In genomic region chr4:118295651-118296561, GRCm38 (mm10) we compare ENCODE assay signal across 13 mouse cellular contexts. TPM values are rescaled to one million over a fixed set of nuclear protein-coding genes. Genes with fewer than 3 reads are reported as not detected.
A peak's percentile ranks its signal among the peaks of the same experiment; 100 is the strongest.
DNase-seq lines count a peak whose midpoint lies in the region; ATAC-seq lines count a peak whose summit lies in the region.
"Had no signal": no experiment of that assay in that cellular context is flagged by ENCODE, and none has a peak within 500 bp of the region (broad histone marks: within the 10 kb centered on the region; RNA-seq: fewer than 3 reads in every experiment).

No protein-coding gene starts in this region.

- 58% methylated on average over 17 of the region's 17 CpGs for WGBS in forebrain, embryonic 14.5 days

- H3K9ac ChIP-seq in forebrain, embryonic 14.5 days (ENCODE audit: low read length), result no peak overlapping the region
- H3K9ac ChIP-seq: liver, postnatal 0 days had no signal

- no peak overlapping the region for H3K4me2 ChIP-seq in forebrain, embryonic 14.5 days (ENCODE audit: low read length)

- no peaks in the 10 kb centered on the region; the same call in 1 of the 2 replicates for H3K27me3 ChIP-seq in splenic B cell, adult 2 months (ENCODE audit: control insufficient read depth, insufficient read depth, low read length, poor library complexity, severe bottlenecking)
- no peaks in the 10 kb centered on the region for H3K27me3 ChIP-seq in forebrain, embryonic 14.5 days (replicated peaks; ENCODE audit: control insufficient read depth, insufficient read depth, low read length)

- H3K36me3 ChIP-seq in splenic B cell, adult 2 months (ENCODE audit: control insufficient read depth, insufficient read depth, low read length, poor library complexity, severe bottlenecking), result no peaks in the 10 kb centered on the region
- H3K36me3 ChIP-seq in forebrain, embryonic 14.5 days (ENCODE audit: control insufficient read depth, insufficient read depth, low read length), result no peaks in the 10 kb centered on the region

- no peaks in the 10 kb centered on the region for H3K9me3 ChIP-seq in forebrain, embryonic 14.5 days (replicated peaks; ENCODE audit: control insufficient read depth, low read length)

- no peak overlapping the region for H3K4me3 ChIP-seq in forebrain, embryonic 14.5 days (ENCODE audit: low read depth, low read length)

- DNase-seq in adrenal gland, adult (ENCODE audit: inconsistent age in 2 of 2, low spot score in 1 of 2), result peak; percentile 60 to 76
- DNase-seq in adrenal gland, adult 18-20 months (ENCODE audit: low spot score in 2 of 2), result no peak
- DNase-seq in c-Kit-positive CD71-negative TER-119-negative erythroid progenitor cells, embryonic 14.5 days (ENCODE audit: low read depth), result peak; percentile 49
- peak; percentile 68 for DNase-seq in splenic B cell, adult 2 months (ENCODE audit: low read depth, low spot score)
- DNase-seq in layer of hippocampus, postnatal 14 days (ENCODE audit: low spot score in 2 of 2), result no peak
- DNase-seq in forebrain, embryonic 14.5 days (ENCODE audit: low spot score), result no peak
- no peak for DNase-seq in lung, postnatal 25 days (ENCODE audit: low spot score)
- DNase-seq: cerebellum, postnatal 25 days; heart, postnatal 36 days; liver, postnatal 0 days had no signal

- peak; percentile 89 for ATAC-seq in CD4-positive, CD25-positive, alpha-beta regulatory T cell, adult 4 months
- no peak for ATAC-seq in forebrain, embryonic 14.5 days
- ATAC-seq: liver, postnatal 0 days; midbrain, embryonic 16.5 days had no signal

- no peak overlapping the region for H3K27ac ChIP-seq in forebrain, embryonic 14.5 days (ENCODE audit: low read depth, low read length)
- H3K27ac ChIP-seq: kidney, postnatal 0 days had no signal

- 0 out of 2 replicates have a peak, but pooled peaks cover 3% of the 10 kb centered on the region for H3K4me1 ChIP-seq in forebrain, embryonic 14.5 days (ENCODE audit: control insufficient read depth, insufficient read depth, low read length)

RNA-seq across cellular contexts. Expression of gene Ptprf, which starts 4.7 kb away (rescaled TPM):
- 10 to 100 TPM; 42.5 to 43.1 TPM for total RNA-seq in adrenal gland, adult 18-20 months (2021)
- polyA plus RNA-seq in CD4-positive, CD25-positive, alpha-beta regulatory T cell, adult 4 months (2017; shearing (Covaris generic)), result under 1 TPM; 0.39 to 0.65 TPM
- 100 to 1,000 TPM; 106 to 112 TPM for total RNA-seq in layer of hippocampus, postnatal 14 days (2021)
- 42.0 and 50.2 TPM in 2 replicates for polyA plus RNA-seq in forebrain, embryonic 14.5 days (2014; fragmentation: Nextera tagmentation; extraction: Ambion mirVana)

Comparison
In these comparisons a context has a peak if more than half of its experiments do, and no peak if none do; other contexts are left out.
1. DNase-seq: peak in adrenal gland, adult (2 of 2), c-Kit-positive CD71-negative TER-119-negative erythroid progenitor cells, embryonic 14.5 days (single experiment) and splenic B cell, adult 2 months (single experiment); none in adrenal gland, adult 18-20 months (0 of 2), layer of hippocampus, postnatal 14 days (0 of 2), forebrain, embryonic 14.5 days (single experiment) and lung, postnatal 25 days (single experiment).